Mouse (Mus musculus) heart, embryonic 13.5 days (tissue): ENCODE measurements around the gene Tff2. TPM values are rescaled to one million over a fixed set of nuclear protein-coding genes. Genes with fewer than 3 reads are reported as not detected.

Experiments
- ATAC-seq: fragments of 200-750 bp; cut with Nextera tagmentation; 2 replicates; pipeline ENCODE4 v1.8.0; 2017; ENCODE audit warnings: moderate TSS enrichment; ENCODE audit not compliant: insufficient number of reproducible peaks, low FRiP score, low TSS enrichment; ENCODE audit errors: extremely low read depth
- H3K27ac ChIP-seq: fragments of 300-500 bp; sonication (generic); replicated peaks from 2 replicates; pipeline ENCODE4 v1.5.1; 2015; ENCODE audit warnings: moderate library complexity, mild to moderate bottlenecking, inconsistent platforms
- H3K27me3 ChIP-seq: fragments of 300-500 bp; sonication (generic); replicated peaks from 2 replicates; pipeline ENCODE4 v1.6.1; 2015; ENCODE audit warnings: mild to moderate bottlenecking, inconsistent platforms
- H3K36me3 ChIP-seq: fragments of 300-500 bp; sonication (generic); 2 replicates; pipeline ENCODE4 v1.6.1; 2015; ENCODE audit warnings: mild to moderate bottlenecking, inconsistent platforms
- H3K4me1 ChIP-seq: fragments of 300-500 bp; sonication (generic); 2 replicates; pipeline ENCODE4 v1.6.1; 2015; ENCODE audit warnings: inconsistent platforms
- H3K4me2 ChIP-seq: fragments of 300-500 bp; sonication (generic); 2 replicates; pipeline ENCODE4 v1.6.1; 2015; ENCODE audit warnings: inconsistent platforms, mild to moderate bottlenecking, moderate library complexity
- H3K4me3 ChIP-seq: fragments of 300-500 bp; sonication (generic); 2 replicates; pipeline ENCODE4 v1.5.1; 2015; ENCODE audit warnings: moderate library complexity, mild to moderate bottlenecking, inconsistent platforms
- H3K9ac ChIP-seq: fragments of 300-500 bp; sonication (generic); 2 replicates; pipeline ENCODE4 v1.6.1; 2015; ENCODE audit warnings: inconsistent platforms, mild to moderate bottlenecking, moderate library complexity
- H3K9me3 ChIP-seq: fragments of 300-500 bp; sonication (generic); 2 replicates; pipeline ENCODE4 v1.6.1; 2016; ENCODE audit warnings: inconsistent platforms
- WGBS: fragments of 180-500 bp; shearing (Covaris S2); methylation state at CpG from one replicate; pipeline ENCODE4 v1.1.7; 2015; ENCODE audit warnings: mixed read lengths; 5-methylcytosine and 5-hydroxymethylcytosine counted together
- polyA plus RNA-seq: library from polyadenylated mRNA; unstranded; fragments of >200 nt; fragmentation: Nextera tagmentation; extraction: Ambion mirVana; gene quantifications from 2 replicates; pipeline ENCODE4 v1.2.1, GENCODE M21; 2015

Gene Tff2
- polyA plus RNA-seq, 1 experiment from 2014 or later: not detected

GRCm38 (mm10) chr17:31108388-31108787 lies 35.7 kb downstream of the Tff2 start:
- WGBS: 89% methylated on average over 15 of the region's 15 CpGs
- H3K36me3 ChIP-seq: peaks cover 13% of the 10 kb centered on the region
- no peak overlapping the region for H3K4me3 ChIP-seq
- H3K9me3 ChIP-seq: no peaks in the 10 kb centered on the region
- H3K27me3 ChIP-seq: no peaks in the 10 kb centered on the region
- 0 out of 2 replicates have a peak, but pooled peaks cover 5% of the 10 kb centered on the region for H3K4me1 ChIP-seq
- no peak overlapping the region for H3K27ac ChIP-seq
- no peak overlapping the region for H3K9ac ChIP-seq
- H3K4me2 ChIP-seq: no peak overlapping the region
- ATAC-seq: no peak

GRCm38 (mm10) chr17:31103823-31104222 lies 40.3 kb downstream of the Tff2 start:
- WGBS: 89% methylated on average over 8 of the region's 8 CpGs
- H3K9ac ChIP-seq: no peak overlapping the region
- no peaks in the 10 kb centered on the region; the same call in 1 of the 2 replicates for H3K36me3 ChIP-seq
- ATAC-seq: no peak
- peaks cover 7% of the 10 kb centered on the region; the same call in 1 of the 2 replicates for H3K4me1 ChIP-seq
- no peaks in the 10 kb centered on the region for H3K9me3 ChIP-seq
- H3K4me3 ChIP-seq: no peak overlapping the region
- H3K4me2 ChIP-seq: no peak overlapping the region
- H3K27ac ChIP-seq: no peak overlapping the region
- no peaks in the 10 kb centered on the region; the same call in 1 of the 2 replicates for H3K27me3 ChIP-seq

- Histone ChIP-seq H3K27me3 (no peaks in the 10 kb centered on the region; the same call in 1 of the 2 replicates), H3K27ac (no peak overlapping the region), H3K4me1 (peaks cover 10% of the 10 kb centered on the region; the same call in 1 of the 2 replicates), H3K9me3 (no peaks in the 10 kb centered on the region), H3K36me3 (peaks cover 1% of the 10 kb centered on the region; the same call in 1 of the 2 replicates), H3K9ac (no peak overlapping the region), H3K4me3 (no peak overlapping the region), H3K4me2 (no peak overlapping the region)
- no peak for ATAC-seq
- 81% methylated on average over 8 of the region's 8 CpGs for WGBS
Measured at GRCm38 (mm10) chr17:31103007-31103570, 41.0 kb downstream of the Tff2 start.

GRCm38 (mm10) chr17:31098788-31099187 lies 45.3 kb downstream of the Tff2 start:
- Histone ChIP-seq H3K4me2 (no peak overlapping the region), H3K27me3 (no peaks in the 10 kb centered on the region; the same call in 1 of the 2 replicates), H3K9me3 (no peaks in the 10 kb centered on the region), H3K9ac (no peak overlapping the region), H3K4me1 (peaks cover 5% of the 10 kb centered on the region; the same call in 1 of the 2 replicates), H3K4me3 (no peak overlapping the region), H3K36me3 (peaks cover 11% of the 10 kb centered on the region), H3K27ac (no peak overlapping the region)
- no peak for ATAC-seq
- WGBS: 44% methylated on average over 5 of the region's 5 CpGs

GRCm38 (mm10) chr17:31096893-31097292 lies 47.2 kb downstream of the Tff2 start:
- Histone ChIP-seq H3K4me1 (peaks cover 10% of the 10 kb centered on the region), H3K27me3 (no peaks in the 10 kb centered on the region; the same call in 1 of the 2 replicates), H3K9ac (no peak overlapping the region), H3K4me3 (no peak overlapping the region), H3K36me3 (peaks cover 18% of the 10 kb centered on the region), H3K27ac (no peak overlapping the region), H3K9me3 (peaks cover 5% of the 10 kb centered on the region), H3K4me2 (no peak overlapping the region)
- 96% methylated on average over 2 of the region's 2 CpGs for WGBS
- ATAC-seq: no peak

GRCm38 (mm10) chr17:31095570-31095969 lies 48.5 kb downstream of the Tff2 start:
- Histone ChIP-seq H3K9ac (no peak overlapping the region), H3K27me3 (no peaks in the 10 kb centered on the region; the same call in 1 of the 2 replicates), H3K36me3 (peaks cover 18% of the 10 kb centered on the region), H3K27ac (no peak overlapping the region), H3K9me3 (peaks cover 5% of the 10 kb centered on the region), H3K4me2 (no peak overlapping the region), H3K4me3 (no peak overlapping the region), H3K4me1 (peaks cover 23% of the 10 kb centered on the region)
- 84% methylated on average over 7 of the region's 7 CpGs for WGBS
- no peak for ATAC-seq

- Histone ChIP-seq H3K36me3 (peaks cover 18% of the 10 kb centered on the region), H3K9ac (no peak overlapping the region), H3K27ac (no peak overlapping the region), H3K4me1 (peaks cover 31% of the 10 kb centered on the region), H3K9me3 (peaks cover 5% of the 10 kb centered on the region), H3K4me2 (no peak overlapping the region), H3K27me3 (no peaks in the 10 kb centered on the region), H3K4me3 (no peak overlapping the region)
- no peak for ATAC-seq
- WGBS: 56% methylated on average over 5 of the region's 5 CpGs
Measured at GRCm38 (mm10) chr17:31094781-31095180, 49.3 kb downstream of the Tff2 start.

Other genes with a start within 250 kb of the Tff2 start
- 0.17 and 0.22 TPM in 2 replicates for gene Glp1r, start 242.5 kb downstream of the Tff2 start, polyA plus RNA-seq
- gene Umodl1, start 189.6 kb downstream of the Tff2 start, polyA plus RNA-seq: 0.07 TPM in 1 of 2 replicates, not detected in the other
- 7.7 and 8.2 TPM in 2 replicates for gene Abcg1, start 86.6 kb downstream of the Tff2 start, polyA plus RNA-seq
- not detected in 2 replicates for gene Tff3, start 14.6 kb downstream of the Tff2 start, polyA plus RNA-seq
- gene Tff1, start 21.0 kb upstream of the Tff2 start, polyA plus RNA-seq: not detected in 2 replicates
- not detected in 2 replicates for gene Tmprss3, start 54.7 kb upstream of the Tff2 start, polyA plus RNA-seq
- 0.43 and 0.69 TPM in 2 replicates for gene Ubash3a, start 63.6 kb upstream of the Tff2 start, polyA plus RNA-seq
- gene Rsph1, start 133.1 kb upstream of the Tff2 start, polyA plus RNA-seq: 1.4 and 1.6 TPM in 2 replicates
- gene Slc37a1, start 142.5 kb upstream of the Tff2 start, polyA plus RNA-seq: 6.5 and 6.7 TPM in 2 replicates
- 7.3 TPM in 2 replicates for gene Pde9a, start 241.9 kb upstream of the Tff2 start, polyA plus RNA-seq